Mouse (Mus musculus) MN1 (cell line): Measurements from ENCODE around the gene Sort1.
A peak's percentile ranks its signal among the peaks of the same experiment; 100 is the strongest.
"Not testable (repeated sequence)": the region's sequence is repeated elsewhere in the genome, so short reads cannot be mapped to it uniquely, and the experiment has no call there.

ENCODE experiments used
- DNase-seq: peaks from one replicate; pipeline ENCODE4 v3.0.0-alpha.2; 2016; ENCODE audit warnings: low spot score

The Sort1 gene

GRCm38 (mm10) chr3:108283781-108284601 lies at the start of gene Sort1:
Gene Sort1 (plus strand): TSS chr3:108284082.
- DNase-seq = peak; percentile 84

DNA sequence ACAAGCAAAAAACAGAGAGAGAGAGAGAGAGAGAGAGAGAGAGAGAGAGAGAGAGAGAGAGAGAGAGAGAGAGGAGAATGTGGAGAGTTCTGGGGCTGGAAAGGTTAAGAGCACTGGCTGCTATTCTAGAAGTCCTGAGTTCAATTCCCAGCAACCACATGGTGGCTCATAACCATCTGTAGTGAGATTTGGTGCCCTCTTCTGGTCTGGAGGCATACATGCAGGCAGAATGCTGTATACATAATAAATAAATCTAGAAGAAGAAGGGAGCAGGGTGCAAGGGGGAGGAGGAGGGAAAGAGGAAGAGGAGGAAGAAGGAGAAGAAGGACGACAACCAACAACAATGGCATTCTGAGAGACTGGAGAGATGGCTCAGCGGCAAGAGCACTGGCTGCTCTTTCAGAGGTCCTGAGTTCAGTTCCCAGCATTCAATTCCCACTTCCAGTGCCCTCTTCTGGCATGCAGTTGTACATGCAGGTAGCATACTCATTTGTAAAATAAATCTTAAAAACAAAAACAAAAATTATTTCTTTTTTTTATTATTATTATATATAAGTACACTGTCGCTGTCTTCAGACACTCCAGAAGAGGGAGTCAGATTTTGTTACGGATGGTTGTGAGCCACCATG lies 46.3 kb upstream of the Sort1 start:
- DNase-seq = not testable (repeated sequence)

GRCm38 (mm10) chr3:108241243-108241839 lies 42.5 kb upstream of the Sort1 start:
- no peak for DNase-seq

- no peak for DNase-seq
Measured at GRCm38 (mm10) chr3:108246857-108247256, 37.0 kb upstream of the Sort1 start.

GRCm38 (mm10) chr3:108256719-108257637 lies 26.9 kb upstream of the Sort1 start, which contains the start of gene Psma5:
Gene Psma5 (plus strand): TSS chr3:108256926.
- DNase-seq = peak; percentile 97

- no peak for DNase-seq
Measured at GRCm38 (mm10) chr3:108257831-108258500, 25.9 kb upstream of the Sort1 start.

GRCm38 (mm10) chr3:108259319-108259718 lies 24.6 kb upstream of the Sort1 start:
- no peak for DNase-seq

- DNase-seq = not testable (repeated sequence)
Measured at GRCm38 (mm10) chr3:108279495-108279894, 4.4 kb upstream of the Sort1 start.

DNA sequence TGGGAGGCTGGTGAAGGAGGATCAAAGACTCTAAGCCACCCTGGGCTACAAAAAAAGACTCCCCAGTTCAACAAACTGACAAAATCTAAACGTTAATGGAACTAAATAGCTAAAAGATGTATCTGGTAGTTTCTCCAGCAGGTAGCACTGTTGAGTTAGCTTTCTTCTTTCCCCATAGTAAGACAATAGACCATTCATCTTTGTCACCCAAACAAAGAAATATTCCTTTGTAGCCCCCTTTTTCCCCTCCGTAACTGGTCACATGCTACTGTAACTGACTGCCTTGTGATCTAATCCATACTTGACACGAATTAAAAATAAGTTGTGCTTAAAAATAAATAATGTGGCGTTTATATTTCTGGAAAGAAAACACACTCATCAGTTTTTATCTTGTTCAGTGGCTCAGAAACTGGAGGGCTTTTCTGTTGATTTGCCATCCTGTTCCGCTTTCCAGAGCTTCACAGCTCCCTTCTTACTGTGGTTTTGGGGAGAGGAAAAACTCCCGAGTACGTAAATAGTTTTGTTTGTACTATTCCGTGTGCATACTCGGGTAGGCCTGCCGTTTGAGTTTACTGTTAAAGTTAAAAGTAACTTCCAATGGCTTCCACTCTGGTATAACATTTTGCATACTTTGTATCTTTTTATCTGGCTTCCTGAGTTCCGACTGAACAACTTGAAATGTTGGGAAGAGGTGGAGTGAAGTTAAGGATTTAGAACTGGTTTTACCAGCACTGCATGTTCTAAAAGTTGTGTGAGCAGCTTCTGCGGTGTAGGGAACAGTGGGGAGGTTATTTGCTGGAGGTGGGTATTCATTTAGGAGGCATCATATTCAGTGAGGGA lies 1.3 kb upstream of the Sort1 start:
- peak; percentile 73 for DNase-seq

GRCm38 (mm10) chr3:108283241-108283561 lies 681 bp upstream of the Sort1 start:
- no peak for DNase-seq

DNA sequence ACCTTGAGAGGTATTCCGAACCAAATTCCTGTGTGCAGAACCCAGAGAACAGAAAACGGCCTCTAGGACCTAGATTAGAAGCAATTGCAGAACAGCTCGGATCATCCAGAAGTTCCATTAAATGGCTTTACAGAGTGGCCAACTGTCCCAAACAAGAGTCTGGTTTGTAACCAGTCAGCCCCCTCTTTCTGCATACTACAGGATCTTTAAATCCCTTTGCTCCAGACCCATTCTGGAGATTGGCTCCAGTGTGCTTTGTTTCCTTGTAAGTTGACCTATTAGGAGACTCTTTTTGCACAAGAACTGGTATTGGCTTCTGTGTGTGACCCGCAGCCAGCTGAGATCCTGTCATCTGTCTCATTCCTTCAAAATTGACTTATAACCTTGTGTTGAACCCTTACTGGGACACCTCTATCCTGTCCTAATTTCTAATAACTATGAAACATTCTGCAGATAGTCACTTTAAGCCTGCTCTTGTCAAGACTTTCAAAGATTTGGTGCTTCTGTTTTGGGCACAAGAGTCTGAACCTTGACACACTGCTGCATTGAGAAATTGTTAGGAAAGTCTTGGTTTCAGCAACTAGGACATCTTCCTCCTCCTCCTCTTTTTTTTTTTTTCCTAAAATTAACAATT lies 1.3 kb downstream of the Sort1 start:
- DNase-seq = no peak

- no peak for DNase-seq
Measured at GRCm38 (mm10) chr3:108286671-108287439, 3.0 kb downstream of the Sort1 start.

DNA sequence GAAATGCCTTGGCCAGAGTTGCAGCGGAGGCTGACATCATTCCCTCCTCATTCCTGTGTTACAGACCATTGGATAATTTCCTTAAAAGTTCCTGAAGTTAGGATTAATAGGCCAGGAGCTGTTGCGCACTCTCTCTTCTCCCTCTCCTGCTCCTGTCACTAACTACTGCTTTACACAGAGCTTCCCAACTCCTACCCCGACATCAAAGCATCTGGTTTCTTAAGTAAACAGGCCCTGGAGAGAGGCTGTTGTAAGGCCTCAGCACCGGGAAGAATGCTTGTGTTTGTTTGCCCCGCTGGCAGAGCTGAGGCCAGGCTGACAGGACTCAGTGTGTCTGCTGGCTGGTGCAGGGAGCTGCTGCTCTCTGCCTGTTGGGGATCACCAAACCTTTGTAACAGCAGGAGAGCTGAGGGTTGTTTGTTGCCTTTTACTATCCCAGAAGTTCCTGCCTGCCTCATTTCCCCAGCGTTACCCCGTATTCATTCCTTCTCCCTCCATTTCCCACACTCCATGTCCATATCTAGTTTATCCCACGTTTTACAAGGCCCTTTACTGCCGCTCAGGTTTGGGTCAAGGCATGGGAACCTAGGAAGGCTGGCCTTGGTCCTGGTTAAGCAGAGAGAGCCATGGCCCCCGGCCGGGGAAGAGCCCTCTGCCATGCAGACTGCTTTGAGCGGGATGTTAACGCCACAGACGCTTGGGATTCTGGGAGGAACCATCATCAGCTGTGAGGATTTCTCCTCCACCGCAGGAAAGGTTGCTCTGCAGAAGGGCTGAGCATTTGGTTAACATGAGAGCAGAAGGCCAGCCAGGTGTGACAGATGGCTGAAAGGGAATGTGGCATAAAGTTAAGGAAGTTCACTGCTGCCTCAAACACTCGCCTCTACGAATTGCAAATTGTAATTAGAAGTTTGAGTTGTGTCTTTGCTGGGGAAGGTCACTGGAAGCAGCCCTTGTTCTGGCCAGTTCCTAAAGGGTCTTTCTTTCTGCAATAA lies 4.2 kb downstream of the Sort1 start:
- DNase-seq = no peak

- no peak for DNase-seq
Measured at GRCm38 (mm10) chr3:108289311-108290130, 5.6 kb downstream of the Sort1 start.

DNA sequence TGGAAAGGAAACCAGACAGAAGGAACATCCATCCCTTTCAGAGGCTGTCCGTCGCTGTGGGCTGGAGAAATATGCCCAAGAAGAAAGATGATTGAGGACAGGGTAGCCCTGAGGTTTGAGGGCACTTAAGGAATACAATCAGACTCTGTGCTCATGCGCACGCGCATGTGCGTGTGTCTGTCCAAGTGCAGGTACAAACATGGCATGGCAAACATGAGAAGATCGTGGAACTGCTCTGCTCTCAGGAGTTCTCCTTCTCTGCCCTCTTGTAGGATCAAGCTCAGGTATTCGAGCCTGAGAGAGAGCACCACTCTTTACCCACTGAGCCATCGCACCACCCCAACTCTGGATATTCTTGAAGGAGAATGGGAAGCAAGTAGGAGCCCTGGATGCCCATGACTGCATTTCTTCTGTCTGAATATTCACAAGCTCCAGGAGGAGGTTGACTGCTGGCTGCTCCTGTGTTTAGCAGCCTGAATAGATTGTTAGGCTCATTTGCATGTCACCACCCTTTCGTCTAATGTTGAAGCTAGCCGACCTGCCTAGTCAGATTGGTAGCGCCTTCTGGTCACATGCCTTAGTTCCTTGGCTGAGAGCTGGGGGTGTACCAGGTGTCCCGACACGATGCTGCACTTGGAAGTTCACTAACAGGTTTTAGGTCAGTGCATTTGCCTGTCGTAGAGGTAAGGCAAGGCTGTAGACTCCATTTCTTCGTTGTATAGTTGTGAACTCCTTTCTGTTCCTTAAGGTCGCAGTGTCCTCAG lies 7.3 kb downstream of the Sort1 start:
- DNase-seq = no peak

DNA sequence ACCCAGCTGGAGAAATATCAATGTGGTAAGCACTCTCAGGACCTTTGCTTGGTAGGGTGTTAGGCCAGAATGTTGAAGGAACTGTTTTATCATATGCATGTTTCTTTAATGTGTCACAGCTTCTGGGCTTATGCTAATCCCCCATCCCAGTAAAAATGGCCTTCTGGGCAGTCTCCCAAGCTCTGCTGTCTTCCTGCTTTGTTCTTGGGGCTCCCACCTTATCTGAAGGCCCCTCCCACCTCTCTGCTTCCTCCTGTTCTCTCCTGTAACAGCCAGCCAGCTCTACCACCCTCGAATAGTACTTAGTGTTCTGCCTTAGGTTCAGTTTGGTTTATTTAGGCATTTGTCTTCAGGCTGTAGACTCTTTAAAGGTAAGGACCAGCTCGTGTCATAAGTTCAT lies 10.5 kb downstream of the Sort1 start:
- DNase-seq = no peak
